8 mouse cellular contexts compared by ENCODE assay signal in genomic region chr13:43364985-43365824, GRCm38 (mm10). TPM values are rescaled to one million over a fixed set of nuclear protein-coding genes. Genes with fewer than 3 reads are reported as not detected.
DNase-seq lines count a peak whose midpoint lies in the region; ATAC-seq lines count a peak whose summit lies in the region.

TSS of gene Sirt5 (plus strand) at chr13:43365496.

- H3K36me3 ChIP-seq in hindbrain, embryonic 11.5 days (ENCODE audit: control insufficient read depth, insufficient read depth, low read length) = no peaks in the 10 kb centered on the region

- H3K9ac ChIP-seq in hindbrain, embryonic 11.5 days (ENCODE audit: low read depth, low read length) = peak within 1 kb of the TSS; percentile 80

- no peaks in the 10 kb centered on the region for H3K27me3 ChIP-seq in hindbrain, embryonic 11.5 days (ENCODE audit: control insufficient read depth, insufficient read depth, low read length)

- ATAC-seq in frontal cortex, adult (ENCODE audit: low TSS enrichment) = peak; percentile 91
- peak; percentile 96 for ATAC-seq in hindbrain, embryonic 11.5 days (ENCODE audit: low FRiP score)

- H3K9me3 ChIP-seq in hindbrain, embryonic 11.5 days (ENCODE audit: control insufficient read depth, low read length) = no peaks in the 10 kb centered on the region

- H3K4me2 ChIP-seq in hindbrain, embryonic 11.5 days (replicated peaks; ENCODE audit: low read depth, low read length) = peak within 1 kb of the TSS; percentile 81

- peak within 1 kb of the TSS; percentile 67 for H3K27ac ChIP-seq in hindbrain, embryonic 11.5 days (ENCODE audit: low read depth, low read length)

- DNase-seq in MEL-GATA-1-ER (ENCODE audit: extremely low read depth, low read depth) = peak; percentile 60
- peak; percentile 93 for DNase-seq in cerebellum, adult 8-10 months
- DNase-seq in hindbrain, embryonic 11.5 days (ENCODE audit: low spot score) = peak; percentile 95
- peak; percentile 90 to 92 for DNase-seq in layer of hippocampus, postnatal 10 days (ENCODE audit: low spot score in 2 of 2)
- peak; percentile 93 for DNase-seq in lung, postnatal 10 days
- peak; percentile 89 for DNase-seq in ovary, postnatal 36 days (ENCODE audit: low spot score)
- DNase-seq in thymus, postnatal 25 days = peak; percentile 98

- no peaks in the 10 kb centered on the region for H3K4me1 ChIP-seq in hindbrain, embryonic 11.5 days (replicated peaks; ENCODE audit: control insufficient read depth, insufficient read depth, low read length)

- H3K4me3 ChIP-seq in hindbrain, embryonic 11.5 days (ENCODE audit: low read depth, low read length) = peak within 1 kb of the TSS; percentile 55

- WGBS in hindbrain, embryonic 11.5 days = 14% methylated on average over 42 of the region's 42 CpGs

RNA-seq across cellular contexts. Expression of gene Sirt5, which starts in this region (rescaled TPM):
- polyA plus RNA-seq in hindbrain, embryonic 11.5 days (2014; fragmentation: Nextera tagmentation; extraction: Ambion mirVana) = 23.7 and 25.6 TPM in 2 replicates
- total RNA-seq in layer of hippocampus, postnatal 10 days (2021) = 10 to 100 TPM; 15.9 to 17.9 TPM

Comparison
In these comparisons a context has a peak if more than half of its experiments do, and no peak if none do; other contexts are left out.
1. Peak in every context shown above with its lines: DNase-seq, ATAC-seq, H3K4me3 ChIP-seq and H3K27ac ChIP-seq.